Mouse (Mus musculus): ENCODE results near the gene Cox10.
"Not testable (repeated sequence)": the region's sequence is repeated elsewhere in the genome, so short reads cannot be mapped to it uniquely, and the experiment has no call there.

The Cox10 gene

DNA sequence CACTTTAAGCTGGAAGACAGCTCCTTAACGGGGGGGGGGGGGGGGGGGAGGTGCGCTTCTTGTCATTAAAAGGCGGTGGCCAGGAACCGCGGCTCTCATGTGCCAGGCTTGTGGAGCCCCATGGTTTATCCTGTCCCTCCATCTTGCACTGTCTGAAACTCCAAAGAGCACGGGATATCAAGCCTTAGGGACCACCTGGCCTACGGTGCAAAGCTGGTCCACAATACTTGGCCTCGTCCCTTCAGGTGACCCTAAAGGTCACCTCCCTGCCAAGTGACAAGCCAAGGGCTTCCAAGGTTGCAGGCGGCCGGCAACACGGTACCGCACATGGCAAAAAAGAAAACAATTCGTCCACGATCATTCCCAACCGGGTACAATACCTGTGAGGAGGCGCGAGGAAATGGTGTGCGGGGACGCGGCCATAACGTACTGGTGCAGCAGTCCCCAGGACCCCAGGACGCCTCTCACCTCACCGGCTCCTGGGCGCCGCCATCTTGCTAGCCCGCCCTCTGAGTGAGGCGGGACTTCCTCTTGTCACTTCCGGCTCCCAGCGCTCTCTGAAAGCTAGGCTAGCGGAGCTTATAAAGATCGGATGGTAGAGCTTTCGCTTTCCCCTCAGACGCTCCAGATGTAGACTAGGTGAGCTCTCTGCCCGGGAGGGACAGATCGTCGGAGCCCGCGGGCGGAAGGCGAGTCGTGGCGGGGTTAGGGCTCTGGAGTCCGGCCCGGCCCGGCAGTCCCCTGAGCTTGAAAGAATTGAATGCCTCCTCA lies at the start of gene Cox10:
TSS of gene Cox10 (minus strand) at position 513 of the 771 bp plus-strand sequence.
- ATAC-seq (ENCODE audit: insufficient number of reproducible peaks, low FRiP score, low TSS enrichment), result peak; percentile 93

DNA sequence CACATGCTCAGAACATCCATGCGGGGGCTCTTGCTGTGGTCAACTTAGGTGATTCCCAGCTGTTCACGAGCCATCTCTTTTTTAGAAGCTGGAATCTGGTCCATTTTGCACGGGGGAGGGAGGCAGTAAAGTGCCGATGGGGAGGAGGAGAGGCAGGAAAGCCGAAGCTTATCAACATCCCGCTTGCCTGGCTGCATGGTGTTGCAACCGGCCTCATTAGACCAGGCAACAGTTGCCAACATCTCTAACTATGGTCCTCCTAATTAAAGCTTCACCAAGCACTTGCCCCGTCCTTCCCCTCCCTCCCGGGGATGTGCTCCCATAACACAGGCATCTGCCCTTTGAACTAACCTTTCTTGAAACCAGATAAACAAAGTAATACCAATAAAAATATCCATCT lies 48.7 kb upstream of the Cox10 start:
- ATAC-seq (ENCODE audit: insufficient number of reproducible peaks, low FRiP score, low TSS enrichment), result no peak

DNA sequence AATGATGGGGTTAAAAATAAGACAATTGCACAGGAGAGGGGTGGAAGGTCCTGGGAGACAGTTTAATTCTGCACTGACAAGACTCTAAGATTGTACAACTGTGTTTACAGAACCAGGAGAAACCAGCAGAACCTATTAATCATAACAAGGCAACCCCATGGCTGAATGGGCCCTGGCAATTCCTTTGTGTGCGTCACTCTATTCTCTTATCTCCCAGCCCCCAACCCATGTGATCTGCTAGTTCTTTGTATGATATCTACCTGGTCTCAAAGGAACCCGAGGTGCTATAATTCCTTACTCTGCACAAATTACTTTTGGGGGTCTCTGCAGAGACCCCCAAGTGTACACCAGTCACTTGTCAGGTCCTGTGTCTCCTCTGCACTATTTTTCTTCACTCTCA lies 46.2 kb upstream of the Cox10 start:
- ATAC-seq (ENCODE audit: insufficient number of reproducible peaks, low FRiP score, low TSS enrichment), result no peak

DNA sequence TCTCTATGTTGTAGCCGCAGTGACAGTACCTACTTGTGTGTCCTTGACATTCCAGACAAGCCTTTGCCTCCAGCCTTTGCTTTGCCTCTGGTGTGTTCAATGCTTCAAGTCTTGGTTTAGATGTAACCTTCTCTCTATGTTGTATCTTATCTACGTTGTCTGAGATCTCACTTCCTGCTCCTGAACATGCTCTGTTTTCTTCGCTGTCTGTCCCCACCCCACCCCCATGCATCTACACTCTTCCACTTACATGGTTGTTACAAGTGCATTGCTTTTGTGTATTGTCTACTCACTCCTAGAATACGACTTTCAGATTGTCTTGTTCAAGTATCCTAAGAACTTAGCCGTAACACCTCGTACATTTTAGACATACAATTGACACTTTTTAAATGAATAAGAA lies 43.9 kb upstream of the Cox10 start:
- not testable (repeated sequence) for ATAC-seq (ENCODE audit: insufficient number of reproducible peaks, low FRiP score, low TSS enrichment)

DNA sequence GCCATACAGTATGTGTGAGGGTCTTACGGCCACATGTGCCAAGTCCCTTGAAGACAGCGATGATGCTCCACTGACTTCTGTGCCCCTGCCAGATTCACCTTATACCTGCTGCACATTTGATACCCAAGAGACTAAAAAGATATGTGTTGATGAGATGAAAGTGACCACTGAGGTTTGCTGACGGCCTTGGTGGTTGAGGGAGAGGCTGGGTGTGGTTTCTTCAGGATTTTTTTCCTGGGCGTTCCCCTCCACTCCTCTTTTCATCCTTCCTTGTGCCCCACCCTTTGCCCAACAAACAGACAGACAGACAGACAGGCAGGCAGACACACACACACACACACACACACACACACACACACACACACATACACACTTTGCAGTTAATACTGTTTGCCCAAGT lies 37.4 kb upstream of the Cox10 start:
- ATAC-seq (ENCODE audit: insufficient number of reproducible peaks, low FRiP score, low TSS enrichment), result no peak

DNA sequence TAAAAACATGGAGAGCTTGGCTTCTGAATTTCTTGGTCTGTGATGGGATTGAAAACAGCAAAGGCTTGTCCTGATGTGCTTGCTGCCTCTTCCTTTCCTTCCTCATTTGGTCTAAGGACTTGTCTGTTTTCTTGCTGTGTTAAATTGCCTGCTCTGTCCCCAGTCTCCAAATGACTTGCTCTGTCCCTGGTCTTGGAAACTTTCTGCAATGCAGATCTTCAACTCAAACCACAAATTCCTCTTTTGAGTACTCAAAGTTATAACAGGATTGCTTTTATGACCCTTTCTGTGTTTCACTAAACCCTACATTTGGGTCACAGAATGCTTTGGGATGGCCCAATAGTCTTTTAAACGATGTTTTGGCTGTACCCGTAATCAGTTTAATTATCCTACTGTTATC lies 36.6 kb upstream of the Cox10 start:
- no peak for ATAC-seq (ENCODE audit: insufficient number of reproducible peaks, low FRiP score, low TSS enrichment)

DNA sequence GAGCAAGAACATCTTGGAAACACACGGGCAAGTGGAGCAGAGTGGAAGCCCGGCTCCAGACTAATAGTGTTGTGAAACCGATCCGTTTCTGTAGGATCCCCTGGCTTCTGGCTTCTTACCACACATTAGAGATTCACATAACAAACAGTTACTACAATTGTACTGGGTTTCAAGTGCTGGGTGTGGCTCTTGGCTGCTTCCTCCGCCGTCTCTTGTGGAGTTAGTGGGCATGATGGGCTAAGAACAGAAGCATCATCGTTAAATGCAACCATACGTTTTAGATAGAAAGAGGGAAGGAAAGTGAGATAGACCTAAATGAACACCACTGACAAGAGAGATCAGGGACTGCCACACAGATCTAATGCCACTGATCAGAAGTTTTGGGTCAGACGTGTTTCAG lies 35.8 kb upstream of the Cox10 start:
- ATAC-seq (ENCODE audit: insufficient number of reproducible peaks, low FRiP score, low TSS enrichment), result no peak

DNA sequence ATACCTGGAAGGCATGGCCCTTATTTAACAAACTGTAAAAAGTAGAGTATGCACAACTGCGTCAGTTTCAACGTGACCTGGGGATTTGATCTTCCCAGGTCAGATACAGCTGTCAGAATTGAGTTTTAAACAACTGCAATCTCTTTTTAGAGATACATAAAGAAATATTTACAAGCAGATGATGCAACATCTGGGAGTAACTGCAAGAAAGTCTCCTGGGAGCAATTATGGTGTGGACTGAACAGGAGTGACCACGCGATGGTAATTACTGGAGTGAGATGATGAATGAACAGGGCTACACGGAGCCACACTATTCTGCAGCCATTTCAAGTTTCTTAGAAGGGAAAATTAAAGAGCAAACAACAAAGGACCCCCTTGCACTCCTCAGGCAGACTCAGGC lies 20.8 kb upstream of the Cox10 start:
- ATAC-seq (ENCODE audit: insufficient number of reproducible peaks, low FRiP score, low TSS enrichment), result no peak

DNA sequence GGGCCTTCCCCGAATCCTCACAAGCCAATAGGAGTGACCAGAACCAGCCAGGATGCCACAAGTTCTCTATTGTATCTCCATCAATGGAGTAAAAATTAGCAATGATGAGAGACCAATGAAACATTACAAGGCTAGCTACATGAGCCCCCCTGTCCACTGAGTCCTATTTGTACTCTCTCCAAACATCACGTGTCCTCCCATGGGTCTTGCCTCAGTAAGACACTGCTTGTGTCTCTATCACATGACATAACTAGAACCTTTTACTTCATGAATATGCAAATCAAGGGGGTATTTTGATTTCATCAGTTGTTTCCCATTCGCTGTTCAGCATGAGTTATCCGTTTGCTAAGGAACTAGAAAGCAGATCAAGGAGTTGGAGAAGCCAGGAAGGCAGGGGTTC lies 13.8 kb upstream of the Cox10 start:
- ATAC-seq (ENCODE audit: insufficient number of reproducible peaks, low FRiP score, low TSS enrichment), result no peak

DNA sequence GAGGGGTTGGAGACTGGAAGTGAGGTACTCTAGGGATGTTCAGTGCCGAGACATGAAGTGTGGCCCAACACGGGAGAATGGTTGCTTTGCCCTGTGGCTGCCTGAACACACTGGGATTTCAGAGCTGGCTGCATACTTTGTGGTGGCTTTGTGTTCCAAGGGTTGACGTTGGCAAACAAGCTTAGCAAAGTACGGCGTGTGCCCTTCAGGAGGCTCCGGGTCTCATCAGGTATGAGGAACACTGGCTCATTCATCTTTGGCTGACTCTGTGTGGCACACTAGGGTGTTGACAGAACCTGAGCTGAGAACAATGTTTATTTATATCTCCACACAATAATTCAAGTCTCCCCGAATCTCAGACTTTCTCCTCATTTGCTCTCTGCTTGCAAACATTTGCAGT lies 11.9 kb upstream of the Cox10 start:
- ATAC-seq (ENCODE audit: insufficient number of reproducible peaks, low FRiP score, low TSS enrichment), result no peak

DNA sequence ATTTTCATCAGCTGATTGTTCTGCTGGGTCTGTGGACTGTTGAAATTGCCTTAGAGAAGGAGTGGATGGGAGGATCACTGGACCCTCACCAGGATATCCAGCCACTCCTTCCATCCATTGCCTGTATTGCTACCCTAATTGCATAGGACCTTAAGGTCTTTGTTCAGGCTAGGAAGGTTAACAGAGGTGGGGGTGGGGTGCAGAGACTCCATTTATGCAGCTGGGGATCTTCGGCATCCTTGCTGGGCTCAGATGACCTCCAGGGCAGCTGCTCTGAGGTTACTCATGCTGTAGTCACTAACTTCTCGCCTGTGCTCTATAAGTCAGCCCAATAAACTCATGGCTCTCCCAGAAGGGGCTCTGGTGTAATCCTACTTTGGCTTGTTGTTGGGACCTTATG lies 10.4 kb upstream of the Cox10 start:
- ATAC-seq (ENCODE audit: insufficient number of reproducible peaks, low FRiP score, low TSS enrichment), result no peak

DNA sequence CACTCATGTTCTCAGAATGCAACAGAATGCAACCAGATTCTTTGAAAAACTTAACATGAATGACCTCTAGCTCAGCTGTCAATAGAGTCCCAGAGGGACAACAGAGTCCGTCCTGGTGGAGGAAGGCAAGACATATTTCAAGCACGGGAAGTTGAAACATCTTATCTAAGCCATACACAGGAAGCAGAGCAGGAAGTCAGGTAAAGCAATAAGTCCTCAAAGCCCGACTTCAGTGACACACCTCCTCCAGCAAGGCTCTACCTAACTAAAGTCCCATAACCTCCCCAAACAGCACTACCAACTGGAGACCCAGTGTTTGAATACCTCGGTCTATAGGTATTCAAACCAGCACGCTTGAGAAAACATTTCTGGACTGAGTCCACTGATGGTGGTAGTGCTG lies 6.6 kb upstream of the Cox10 start:
- no peak for ATAC-seq (ENCODE audit: insufficient number of reproducible peaks, low FRiP score, low TSS enrichment)

DNA sequence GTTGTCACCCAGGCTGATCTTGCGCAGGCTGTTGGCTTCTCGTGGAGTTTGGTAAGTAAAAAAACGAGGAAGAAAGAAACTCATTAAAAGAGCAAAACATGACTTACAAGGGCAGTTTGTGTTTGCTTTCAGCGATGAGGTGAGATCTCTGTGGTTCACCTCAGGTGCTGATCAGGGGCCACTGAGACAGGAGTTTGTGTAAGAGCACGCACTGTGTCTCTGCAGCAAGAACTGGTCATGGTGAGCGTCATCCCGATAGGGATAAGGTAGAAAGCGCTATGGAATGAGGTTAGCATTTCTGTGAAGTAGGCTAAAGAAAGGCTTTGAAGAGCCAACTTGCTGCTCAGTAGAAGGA lies 436 bp upstream of the Cox10 start:
- ATAC-seq (ENCODE audit: insufficient number of reproducible peaks, low FRiP score, low TSS enrichment), result 0 out of 2 replicates have a peak, but pooled peaks have one; percentile 43

DNA sequence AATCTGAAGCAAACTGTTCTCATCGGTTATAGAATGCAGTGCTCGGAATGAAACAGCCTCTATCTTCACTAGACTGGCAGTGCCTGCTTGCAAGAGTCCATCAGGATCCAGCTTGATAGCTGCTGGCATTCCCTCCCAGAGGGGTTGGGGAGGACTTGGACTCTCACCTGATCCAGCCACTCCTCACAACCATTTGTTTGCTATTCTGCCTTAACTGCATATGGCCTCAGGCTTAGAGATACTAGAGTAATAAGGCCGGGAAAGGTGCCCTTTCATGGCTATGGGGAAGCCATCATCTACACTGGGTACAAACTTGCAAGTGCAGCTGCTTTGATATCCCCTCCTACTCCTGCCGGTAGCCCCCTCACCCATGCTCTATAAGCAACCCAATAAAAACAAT lies 3.1 kb downstream of the Cox10 start:
- ATAC-seq (ENCODE audit: insufficient number of reproducible peaks, low FRiP score, low TSS enrichment), result no peak

DNA sequence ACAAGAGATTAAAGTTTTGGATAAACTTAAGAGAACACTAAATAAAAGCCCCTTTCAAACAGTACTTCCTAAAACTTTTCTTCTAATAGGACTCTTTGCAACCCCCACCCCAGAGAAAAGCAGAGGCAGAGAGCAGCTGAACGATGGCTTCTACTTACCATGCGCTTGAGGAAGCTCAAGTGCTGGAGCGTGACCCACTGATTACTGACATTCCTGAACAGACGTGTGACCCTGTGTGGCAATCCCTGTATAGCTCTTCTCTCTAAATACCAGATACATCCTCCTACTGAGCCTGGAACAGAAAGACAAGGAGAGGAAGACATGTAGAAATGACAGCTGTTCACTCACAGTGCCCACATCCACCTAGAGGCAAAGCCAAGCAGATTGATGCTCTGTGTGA lies 5.9 kb downstream of the Cox10 start:
- ATAC-seq (ENCODE audit: insufficient number of reproducible peaks, low FRiP score, low TSS enrichment), result no peak

DNA sequence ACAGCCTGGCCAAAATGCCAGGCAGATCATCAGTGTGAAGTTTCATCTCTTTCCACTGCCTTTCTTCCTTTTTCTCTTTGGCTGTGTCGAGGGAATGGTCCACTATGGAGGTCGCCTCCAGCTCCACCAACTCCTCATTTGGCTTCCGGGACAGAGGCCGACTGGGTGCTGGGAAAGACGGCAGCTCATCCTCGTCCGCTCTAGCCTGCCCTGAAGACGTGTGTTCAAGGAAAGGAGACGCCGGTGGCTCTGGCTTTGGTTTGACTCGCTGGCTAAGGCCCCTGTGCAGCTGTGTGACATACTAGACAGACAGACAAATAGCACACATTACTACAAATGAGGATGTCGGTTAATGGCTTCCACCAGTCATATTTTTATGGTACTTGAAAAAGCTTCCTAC lies 7.7 kb downstream of the Cox10 start:
- no peak for ATAC-seq (ENCODE audit: insufficient number of reproducible peaks, low FRiP score, low TSS enrichment)

DNA sequence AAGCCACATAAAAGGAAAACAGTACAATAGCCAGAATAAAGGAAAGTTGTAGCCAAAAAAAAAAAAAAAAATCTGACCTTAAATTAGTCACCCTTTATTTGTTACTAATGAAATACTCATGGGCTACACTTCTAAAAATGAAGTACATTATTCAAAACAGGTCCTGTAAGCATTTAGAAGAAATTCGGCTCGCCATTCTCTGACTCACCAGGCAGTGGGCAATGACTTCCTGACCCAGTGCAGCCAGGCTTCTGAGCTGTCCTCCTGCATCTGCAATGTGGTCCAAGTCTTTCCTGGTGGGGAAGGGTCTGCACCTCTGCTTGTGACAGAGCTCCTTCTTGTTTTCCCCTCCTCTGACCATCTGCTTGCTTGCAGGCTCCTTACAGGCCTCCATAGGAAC lies 13.3 kb downstream of the Cox10 start:
- no peak for ATAC-seq (ENCODE audit: insufficient number of reproducible peaks, low FRiP score, low TSS enrichment)

DNA sequence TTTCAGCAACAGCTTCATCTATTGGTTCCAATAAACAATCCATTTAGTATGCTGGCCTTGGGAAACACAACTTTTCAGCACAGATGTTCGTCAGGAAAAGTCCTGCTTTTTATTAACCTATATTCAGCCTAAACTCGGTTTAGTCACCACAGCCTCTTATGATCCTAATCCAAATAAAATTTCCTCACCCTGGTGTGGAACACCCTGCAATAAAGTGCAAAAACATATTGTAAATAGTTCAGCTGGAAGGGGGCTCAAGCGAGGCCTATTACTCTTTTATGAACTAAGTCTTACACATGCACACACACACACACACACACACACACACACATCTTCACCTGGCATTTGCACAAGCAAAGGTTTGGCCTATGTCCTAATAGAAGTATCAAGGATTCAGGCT lies 16.1 kb downstream of the Cox10 start:
- no peak for ATAC-seq (ENCODE audit: insufficient number of reproducible peaks, low FRiP score, low TSS enrichment)

DNA sequence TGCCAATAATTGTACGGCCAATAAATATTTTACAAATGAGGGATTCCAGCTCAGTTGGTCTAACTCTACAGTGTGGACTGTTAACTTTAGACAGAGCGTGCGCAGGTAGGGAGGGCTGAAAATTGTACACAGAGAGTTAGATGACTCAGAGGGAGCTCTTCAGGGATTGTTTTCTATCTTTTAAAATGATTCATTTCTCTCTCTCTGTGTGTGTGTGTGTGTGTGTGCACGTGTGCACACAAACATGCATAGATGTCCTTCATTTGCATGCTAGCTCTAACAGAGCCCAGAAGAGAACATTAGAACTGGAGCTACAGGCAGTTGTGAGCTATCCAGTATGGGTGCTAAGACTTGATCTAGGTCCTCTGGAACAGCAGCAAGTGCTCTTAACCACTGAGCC lies 17.0 kb downstream of the Cox10 start:
- ATAC-seq (ENCODE audit: insufficient number of reproducible peaks, low FRiP score, low TSS enrichment), result no peak

DNA sequence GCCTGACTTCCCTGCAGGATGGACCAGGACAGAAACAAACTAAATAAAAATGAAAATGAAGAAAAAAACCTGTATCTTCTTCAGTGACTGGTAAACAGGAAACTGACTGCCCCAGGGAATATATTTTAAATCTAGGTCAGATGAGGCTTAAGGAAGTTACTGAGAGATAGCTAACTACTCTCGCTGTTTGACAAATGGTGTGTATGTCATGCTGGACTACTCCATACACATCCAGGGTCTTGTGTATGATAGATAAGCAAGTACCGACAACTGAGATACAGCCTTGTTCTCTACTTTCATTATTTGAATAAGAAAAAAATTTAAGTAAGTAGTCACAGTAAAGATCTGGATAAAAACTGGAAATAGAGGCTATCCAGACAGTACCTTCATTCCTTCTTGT lies 20.0 kb downstream of the Cox10 start:
- ATAC-seq (ENCODE audit: insufficient number of reproducible peaks, low FRiP score, low TSS enrichment), result no peak

DNA sequence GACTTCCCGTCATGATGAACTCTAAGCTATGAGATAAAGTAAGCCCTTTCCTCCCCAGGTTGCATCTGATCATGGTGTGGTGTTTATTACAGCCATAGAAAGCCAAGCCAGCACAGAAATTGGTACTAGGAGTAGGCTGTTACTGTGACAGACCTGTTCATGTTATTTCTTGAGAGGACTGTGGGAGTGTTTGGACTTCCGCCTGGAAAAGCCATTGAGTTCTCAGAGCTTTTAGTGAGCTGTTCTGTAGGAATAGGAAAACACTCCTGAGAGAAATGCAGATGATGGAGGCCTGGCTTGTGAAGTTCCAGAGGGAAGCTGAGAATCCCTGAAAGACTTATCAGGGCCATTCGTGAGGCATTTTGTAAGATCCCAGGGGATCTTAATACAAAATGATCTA lies 20.8 kb downstream of the Cox10 start:
- ATAC-seq (ENCODE audit: insufficient number of reproducible peaks, low FRiP score, low TSS enrichment), result no peak

DNA sequence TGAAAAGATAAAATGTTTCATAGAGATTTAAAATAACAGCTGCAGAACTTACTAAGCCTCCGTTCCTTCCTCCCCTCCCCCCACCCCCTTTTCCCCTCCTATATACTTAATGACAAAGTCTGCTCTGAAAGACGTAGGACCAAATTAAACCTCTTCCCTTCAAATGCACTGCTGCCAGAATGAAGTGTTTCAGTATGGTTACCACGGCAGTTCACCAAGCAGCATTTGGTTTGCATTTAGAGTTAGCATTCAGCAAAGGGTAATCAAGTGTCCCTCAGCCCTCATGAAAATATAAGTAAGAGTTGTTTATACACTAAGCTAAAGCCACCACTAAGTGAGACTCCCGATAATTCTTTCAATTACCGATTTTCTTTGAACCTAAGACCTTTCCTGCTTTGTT lies 25.9 kb downstream of the Cox10 start:
- ATAC-seq (ENCODE audit: insufficient number of reproducible peaks, low FRiP score, low TSS enrichment), result no peak
